8 mouse cellular contexts compared by ENCODE assay signal in the genomic region with DNA sequence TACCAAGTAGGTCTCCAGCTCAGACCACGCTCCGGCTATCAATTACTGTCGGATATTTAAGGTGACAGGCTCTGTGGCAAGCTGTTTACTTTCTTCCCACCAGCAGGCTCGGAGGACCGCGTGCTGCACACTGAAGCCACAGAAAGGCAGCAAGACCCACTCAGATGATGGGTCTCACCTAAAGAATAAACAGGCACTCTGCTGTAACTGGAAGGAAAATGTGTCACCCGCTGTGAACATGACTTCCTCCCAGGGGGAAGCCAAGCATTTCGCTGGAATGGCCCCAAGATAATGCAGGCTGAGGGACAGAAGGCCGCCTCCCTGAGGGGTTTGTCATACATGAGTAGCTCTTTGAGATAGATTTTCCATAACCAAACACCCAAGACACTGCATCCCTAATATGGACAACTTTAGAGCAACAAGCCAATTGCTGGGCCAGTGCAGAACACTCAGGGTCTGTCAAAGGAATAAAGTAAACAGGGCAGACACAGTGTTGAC.
DNase-seq lines count a peak whose midpoint lies in the region; ATAC-seq lines count a peak whose summit lies in the region.

No protein-coding gene starts in this region.

- H3K9ac ChIP-seq in hindbrain, embryonic 15.5 days, result no peak overlapping the region
- no peak overlapping the region for H3K9ac ChIP-seq in stomach, embryonic 15.5 days

- H3K9me3 ChIP-seq in hindbrain, embryonic 15.5 days, result no peaks in the 10 kb centered on the region
- H3K9me3 ChIP-seq in stomach, embryonic 15.5 days, result no peaks in the 10 kb centered on the region

- peaks cover 13% of the 10 kb centered on the region for H3K4me1 ChIP-seq in hindbrain, embryonic 15.5 days (replicated peaks)
- no peaks in the 10 kb centered on the region for H3K4me1 ChIP-seq in stomach, embryonic 15.5 days

- peak; percentile 74; the same call in 1 of the 2 replicates for ATAC-seq in hindbrain, embryonic 15.5 days (ENCODE audit: low FRiP score, low read depth)
- ATAC-seq in stomach, embryonic 15.5 days (ENCODE audit: insufficient read depth, low FRiP score, low read depth), result no peak
- ATAC-seq in inflammation-experienced regulatory T-cells, adult 6 months, result no peak

- DNase-seq in adrenal gland, postnatal 10 days, result peak; percentile 3
- no peak for DNase-seq in adrenal gland, postnatal 4 days (ENCODE audit: low spot score in 2 of 2)
- DNase-seq in left cerebral cortex, postnatal 4 days, result peak; percentile 69
- no peak for DNase-seq in left cerebral cortex, adult 9 months (ENCODE audit: low spot score in 2 of 2)
- DNase-seq in ovary, adult 18-20 months (ENCODE audit: low spot score), result no peak

- no peak overlapping the region for H3K4me3 ChIP-seq in hindbrain, embryonic 15.5 days
- H3K4me3 ChIP-seq in stomach, embryonic 15.5 days (replicated peaks), result no peak overlapping the region

- no peaks in the 10 kb centered on the region for H3K27me3 ChIP-seq in hindbrain, embryonic 15.5 days
- no peaks in the 10 kb centered on the region for H3K27me3 ChIP-seq in stomach, embryonic 15.5 days (replicated peaks)

- WGBS in hindbrain, embryonic 15.5 days, result 11% methylated on average over 9 of the region's 9 CpGs
- WGBS in stomach, embryonic 15.5 days, result 17% methylated on average over 9 of the region's 9 CpGs

- no peaks in the 10 kb centered on the region for H3K36me3 ChIP-seq in hindbrain, embryonic 15.5 days
- H3K36me3 ChIP-seq in stomach, embryonic 15.5 days, result no peaks in the 10 kb centered on the region

- intact Hi-C loops in left cerebral cortex, postnatal 4 days (cut with DNase I), result no loop called here

- peak overlapping the region; percentile 17; the same call in 1 of the 2 replicates for H3K4me2 ChIP-seq in hindbrain, embryonic 15.5 days
- H3K4me2 ChIP-seq in stomach, embryonic 15.5 days, result no peak overlapping the region

- H3K27ac ChIP-seq in hindbrain, embryonic 15.5 days (replicated peaks), result no peak overlapping the region
- peak overlapping the region; percentile 1; the same call in 1 of the 2 replicates for H3K27ac ChIP-seq in stomach, embryonic 15.5 days

Comparison
In these comparisons a context has a peak if more than half of its experiments do, and no peak if none do; other contexts are left out.
1. DNase-seq: peak in adrenal gland, postnatal 10 days (single experiment) and left cerebral cortex, postnatal 4 days (single experiment); none in adrenal gland, postnatal 4 days (0 of 2), left cerebral cortex, adult 9 months (0 of 2) and ovary, adult 18-20 months (single experiment).